ENCODE assay signal across 19 mouse cellular contexts in the genomic region with DNA sequence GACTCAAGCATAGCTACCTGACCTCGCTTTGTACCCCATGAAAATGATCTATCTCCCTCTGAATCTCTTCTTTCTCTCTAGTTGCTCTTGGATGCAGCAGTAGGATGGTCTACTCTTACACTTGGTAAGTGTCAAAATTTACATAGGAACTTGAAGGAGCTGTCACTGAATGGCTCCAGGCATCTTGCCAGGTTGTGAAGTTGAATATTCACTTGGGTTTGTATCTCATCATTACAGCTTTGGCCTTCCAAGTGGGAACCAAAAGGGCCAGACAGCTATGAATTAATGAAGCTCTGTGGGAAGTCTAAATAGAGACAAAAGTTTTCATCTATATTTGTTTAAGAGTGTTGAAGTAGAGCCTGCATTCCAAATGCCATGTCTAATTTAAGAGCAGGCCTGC.
A peak's percentile ranks its signal among the peaks of the same experiment; 100 is the strongest.
DNase-seq lines count a peak whose midpoint lies in the region; ATAC-seq and TF ChIP-seq lines count a peak whose summit lies in the region.
"Had no signal": no experiment of that assay in that cellular context is flagged by ENCODE, and none has a peak within 500 bp of the region (broad histone marks: within the 10 kb centered on the region; RNA-seq: fewer than 3 reads in every experiment).

No protein-coding gene starts in this region.

- H3K9ac ChIP-seq in hindbrain, postnatal 0 days (replicated peaks; ENCODE audit: low read length), result no peak overlapping the region
- no peak overlapping the region for H3K9ac ChIP-seq in hindbrain, embryonic 16.5 days (ENCODE audit: low read depth, low read length)
- H3K9ac ChIP-seq in midbrain, postnatal 0 days (replicated peaks; ENCODE audit: low read length, poor library complexity, severe bottlenecking), result no peak overlapping the region
- H3K9ac ChIP-seq in midbrain, embryonic 13.5 days (replicated peaks), result no peak overlapping the region
- H3K9ac ChIP-seq: forebrain, embryonic 12.5 days; hindbrain, embryonic 12.5 days; liver, postnatal 0 days had no signal

- DNase-seq in heart, adult 11 months, result peak; percentile 22
- DNase-seq in heart, postnatal 36 days, result no peak
- DNase-seq in hindbrain, postnatal 0 days (ENCODE audit: low spot score), result peak; percentile 45
- DNase-seq in midbrain, postnatal 0 days (ENCODE audit: low spot score), result peak; percentile 45
- DNase-seq in brain, embryonic 18.5 days (ENCODE audit: low read depth, low spot score), result peak; percentile 32
- DNase-seq: adrenal gland, postnatal 25 days; cerebellum, adult 9-11 months; kidney, postnatal 36 days; liver; liver, postnatal 0 days; thymus, postnatal 25 days had no signal

- H3K4me2 ChIP-seq in hindbrain, postnatal 0 days (ENCODE audit: low read depth, low read length), result no peak overlapping the region
- no peak overlapping the region for H3K4me2 ChIP-seq in hindbrain, embryonic 16.5 days (ENCODE audit: low read length)
- H3K4me2 ChIP-seq in midbrain, postnatal 0 days (ENCODE audit: low read depth, low read length, poor library complexity, severe bottlenecking), result no peak overlapping the region
- H3K4me2 ChIP-seq in midbrain, embryonic 13.5 days (replicated peaks), result no peak overlapping the region
- H3K4me2 ChIP-seq: forebrain, embryonic 12.5 days; hindbrain, embryonic 12.5 days had no signal

- H3K27ac ChIP-seq in hindbrain, postnatal 0 days, result no peak overlapping the region
- no peak overlapping the region for H3K27ac ChIP-seq in hindbrain, embryonic 16.5 days (ENCODE audit: low read depth, low read length)
- no peak overlapping the region for H3K27ac ChIP-seq in midbrain, postnatal 0 days (ENCODE audit: low read depth, low read length)
- H3K27ac ChIP-seq in midbrain, embryonic 13.5 days, result no peak overlapping the region
- H3K27ac ChIP-seq: forebrain, embryonic 12.5 days; hindbrain, embryonic 12.5 days had no signal

- no peaks in the 10 kb centered on the region for H3K9me3 ChIP-seq in hindbrain, postnatal 0 days (ENCODE audit: low read length)
- no peaks in the 10 kb centered on the region for H3K9me3 ChIP-seq in hindbrain, embryonic 16.5 days (ENCODE audit: control insufficient read depth, low read length)
- no peaks in the 10 kb centered on the region for H3K9me3 ChIP-seq in midbrain, postnatal 0 days (ENCODE audit: low read length)
- no peaks in the 10 kb centered on the region for H3K9me3 ChIP-seq in midbrain, embryonic 13.5 days
- H3K9me3 ChIP-seq: forebrain, embryonic 12.5 days; hindbrain, embryonic 12.5 days had no signal

- H3K4me1 ChIP-seq in hindbrain, postnatal 0 days (ENCODE audit: insufficient read depth, low read length), result no peaks in the 10 kb centered on the region
- H3K4me1 ChIP-seq in hindbrain, embryonic 16.5 days (ENCODE audit: control insufficient read depth, insufficient read depth, low read depth, low read length), result no peaks in the 10 kb centered on the region
- H3K4me1 ChIP-seq in midbrain, postnatal 0 days (ENCODE audit: insufficient read depth, low read length), result no peaks in the 10 kb centered on the region
- H3K4me1 ChIP-seq in midbrain, embryonic 13.5 days (replicated peaks), result no peaks in the 10 kb centered on the region
- H3K4me1 ChIP-seq: forebrain, embryonic 12.5 days; hindbrain, embryonic 12.5 days had no signal

- intact Hi-C loops in heart, postnatal 36 days (cut with DNase I), result no loop called here

- TF ChIP-seq CTCF in hindbrain, postnatal 0 days (IDR thresholded peaks at IDR 0.05; ENCODE audit: low read depth), result no peak
- no peak for TF ChIP-seq CTCF in midbrain, postnatal 0 days (IDR thresholded peaks at IDR 0.05)

- no peaks in the 10 kb centered on the region for H3K36me3 ChIP-seq in hindbrain, postnatal 0 days (ENCODE audit: insufficient read depth, low read length)
- no peaks in the 10 kb centered on the region for H3K36me3 ChIP-seq in hindbrain, embryonic 16.5 days (ENCODE audit: control insufficient read depth, insufficient read depth, low read length)
- H3K36me3 ChIP-seq in midbrain, postnatal 0 days (ENCODE audit: insufficient read depth, low read length), result no peaks in the 10 kb centered on the region
- H3K36me3 ChIP-seq in midbrain, embryonic 13.5 days, result no peaks in the 10 kb centered on the region
- H3K36me3 ChIP-seq: forebrain, embryonic 12.5 days; hindbrain, embryonic 12.5 days had no signal

- no peaks in the 10 kb centered on the region for H3K27me3 ChIP-seq in hindbrain, postnatal 0 days (ENCODE audit: insufficient read depth, low read length)
- no peaks in the 10 kb centered on the region for H3K27me3 ChIP-seq in hindbrain, embryonic 16.5 days (replicated peaks; ENCODE audit: control insufficient read depth, insufficient read depth, low read length)
- no peaks in the 10 kb centered on the region for H3K27me3 ChIP-seq in midbrain, postnatal 0 days (ENCODE audit: insufficient read depth, low read length)
- no peaks in the 10 kb centered on the region for H3K27me3 ChIP-seq in midbrain, embryonic 13.5 days
- H3K27me3 ChIP-seq: forebrain, embryonic 12.5 days; hindbrain, embryonic 12.5 days; Patski had no signal

- ATAC-seq in hindbrain, postnatal 0 days, result no peak
- no peak for ATAC-seq in hindbrain, embryonic 16.5 days
- ATAC-seq in midbrain, postnatal 0 days (ENCODE audit: low FRiP score), result no peak
- ATAC-seq in midbrain, embryonic 13.5 days, result no peak
- no peak for ATAC-seq in inflammation-experienced regulatory T-cells, adult 6 months
- ATAC-seq: activated CD4-positive, CD25-positive, alpha-beta regulatory T cell, adult 4 months; intestine, postnatal 0 days; liver, postnatal 0 days; Patski had no signal

- H3K4me3 ChIP-seq in hindbrain, postnatal 0 days (ENCODE audit: low read length), result no peak overlapping the region
- H3K4me3 ChIP-seq in hindbrain, embryonic 16.5 days (ENCODE audit: low read length), result no peak overlapping the region
- no peak overlapping the region for H3K4me3 ChIP-seq in midbrain, postnatal 0 days (ENCODE audit: low read depth, low read length)
- no peak overlapping the region for H3K4me3 ChIP-seq in midbrain, embryonic 13.5 days (replicated peaks)
- H3K4me3 ChIP-seq: forebrain, embryonic 12.5 days; hindbrain, embryonic 12.5 days had no signal

- 67% methylated on average over 1 of the region's 1 CpGs for WGBS in hindbrain, postnatal 0 days
- WGBS in hindbrain, embryonic 16.5 days, result 75% methylated on average over 1 of the region's 1 CpGs
- WGBS in midbrain, postnatal 0 days, result 84% methylated on average over 1 of the region's 1 CpGs
- WGBS in midbrain, embryonic 13.5 days, result 95% methylated on average over 1 of the region's 1 CpGs

Comparison
In these comparisons a context has a peak if more than half of its experiments do, and no peak if none do; other contexts are left out.
1. DNase-seq: peak in heart, adult 11 months (single experiment), hindbrain, postnatal 0 days (single experiment), midbrain, postnatal 0 days (single experiment) and brain, embryonic 18.5 days (single experiment); none in heart, postnatal 36 days (0 of 2).